ENCODE assay signal across 34 mouse cellular contexts in genomic region chr17:48341947-48342346, GRCm38 (mm10). TPM values are rescaled to one million over a fixed set of nuclear protein-coding genes. Genes with fewer than 3 reads are reported as not detected.
DNase-seq lines count a peak whose midpoint lies in the region; ATAC-seq and TF ChIP-seq lines count a peak whose summit lies in the region.
"Had no signal": no experiment of that assay in that cellular context is flagged by ENCODE, and none has a peak within 500 bp of the region (broad histone marks: within the 10 kb centered on the region; RNA-seq: fewer than 3 reads in every experiment).

No protein-coding gene starts in this region.

- 37% methylated on average over 3 of the region's 3 CpGs for WGBS in liver, embryonic 11.5 days
- WGBS in liver, embryonic 12.5 days (ENCODE audit: insufficient replicate concordance), result 19% methylated on average over 3 of the region's 3 CpGs
- 25% methylated on average over 3 of the region's 3 CpGs for WGBS in macrophage (ENCODE audit: missing documents)

- H3K9me3 ChIP-seq in liver, embryonic 11.5 days (ENCODE audit: control insufficient read depth, low read length), result no peaks in the 10 kb centered on the region
- no peaks in the 10 kb centered on the region for H3K9me3 ChIP-seq in MEL (replicated peaks; ENCODE audit: insufficient read depth, low read length)
- no peaks in the 10 kb centered on the region for H3K9me3 ChIP-seq in liver, embryonic 12.5 days (replicated peaks)
- H3K9me3 ChIP-seq: forebrain, embryonic 12.5 days; heart, embryonic 15.5 days; hindbrain, embryonic 13.5 days; kidney, embryonic 15.5 days; limb, embryonic 10.5 days; limb, embryonic 15.5 days had no signal

- H3K79me2 ChIP-seq in MEL (ENCODE audit: control insufficient read depth, insufficient read depth, low read length, poor library complexity), result no peaks in the 10 kb centered on the region
- H3K79me2 ChIP-seq in macrophage (ENCODE audit: inconsistent target), result peaks cover 11% of the 10 kb centered on the region

- H3K4me1 ChIP-seq in liver, embryonic 11.5 days (replicated peaks; ENCODE audit: control insufficient read depth, insufficient read depth, low read length), result no peaks in the 10 kb centered on the region; the same call in none of the 2 replicates
- H3K4me1 ChIP-seq in MEL (ENCODE audit: control insufficient read depth in 1 of 2, insufficient read depth in 2 of 2, low read length in 2 of 2), result peaks cover 5 to 17% of the 10 kb centered on the region in 2 experiments
- H3K4me1 ChIP-seq in liver, embryonic 12.5 days, result peaks cover 13% of the 10 kb centered on the region
- H3K4me1 ChIP-seq: forebrain, embryonic 12.5 days; heart, embryonic 15.5 days; hindbrain, embryonic 13.5 days; kidney, embryonic 15.5 days; limb, embryonic 10.5 days; limb, embryonic 15.5 days had no signal

- H3K4me2 ChIP-seq in liver, embryonic 11.5 days, result no peak overlapping the region
- H3K4me2 ChIP-seq in liver, embryonic 12.5 days, result no peak overlapping the region
- H3K4me2 ChIP-seq: forebrain, embryonic 12.5 days; heart, embryonic 15.5 days; hindbrain, embryonic 13.5 days; kidney, embryonic 15.5 days; limb, embryonic 15.5 days; lung, embryonic 14.5 days had no signal

- peak overlapping the region; percentile 44; the same call in 1 of the 2 replicates for H3K27ac ChIP-seq in liver, embryonic 11.5 days (ENCODE audit: low read depth, low read length)
- H3K27ac ChIP-seq in MEL (ENCODE audit: control insufficient read depth, low read depth, low read length) (peak overlapping the region; percentile 90), macrophage (peak overlapping the region; percentile 69)
- H3K27ac ChIP-seq in liver, embryonic 12.5 days, result peak overlapping the region; percentile 61; the same call in 1 of the 2 replicates
- H3K27ac ChIP-seq: forebrain, embryonic 12.5 days; heart, embryonic 15.5 days; hindbrain, embryonic 13.5 days; kidney, embryonic 15.5 days; limb, embryonic 10.5 days; limb, embryonic 15.5 days; stomach, postnatal 0 days had no signal

- no peak overlapping the region for H3K4me3 ChIP-seq in liver, embryonic 11.5 days (ENCODE audit: low read depth, low read length)
- H3K4me3 ChIP-seq in MEL (ENCODE audit: control insufficient read depth in 1 of 2, insufficient read depth in 1 of 2, low read depth in 2 of 2, low read length in 2 of 2) (0 out of 4 replicates have a peak overlapping the region, but pooled peaks of 1 of the 2 experiments have one; percentile 15), macrophage (ENCODE audit: inconsistent target) (no peak overlapping the region)
- H3K4me3 ChIP-seq in liver, embryonic 12.5 days, result no peak overlapping the region
- H3K4me3 ChIP-seq: erythroblast, embryonic 14.5 days; forebrain, embryonic 12.5 days; heart, embryonic 15.5 days; hindbrain, embryonic 13.5 days; kidney, embryonic 15.5 days; limb, embryonic 10.5 days; limb, embryonic 15.5 days had no signal

- no peak for TF ChIP-seq POLR2A in MEL (IDR thresholded peaks at IDR 0.05; ENCODE audit: control insufficient read depth in 1 of 2, insufficient read depth in 1 of 2, low read depth in 1 of 2, low read length in 2 of 2, poor library complexity in 1 of 2)

- no peak for TF ChIP-seq CTCF in MEL (IDR thresholded peaks at IDR 0.05 in 2 of 3, conservative IDR thresholded peaks at IDR 0.05 in 1 of 3; ENCODE audit: control insufficient read depth in 1 of 3, insufficient read depth in 1 of 3, low read depth in 2 of 3, low read length in 3 of 3, poor library complexity in 1 of 3, severe bottlenecking in 1 of 3)

- H3K9ac ChIP-seq in liver, embryonic 11.5 days (ENCODE audit: low read depth, low read length), result no peak overlapping the region
- peak overlapping the region; percentile 37 for H3K9ac ChIP-seq in MEL (ENCODE audit: control insufficient read depth, low read depth, low read length, poor library complexity, severe bottlenecking)
- H3K9ac ChIP-seq in liver, embryonic 12.5 days, result no peak overlapping the region
- H3K9ac ChIP-seq: forebrain, embryonic 12.5 days; forebrain, postnatal 0 days; heart, embryonic 15.5 days; hindbrain, embryonic 13.5 days; kidney, embryonic 15.5 days; limb, embryonic 15.5 days; lung, embryonic 14.5 days had no signal

- H3K36me3 ChIP-seq in liver, embryonic 11.5 days (ENCODE audit: control insufficient read depth, insufficient read depth, low read length), result no peaks in the 10 kb centered on the region
- peaks cover 0 to 10% of the 10 kb centered on the region in 2 experiments; a peak in 2 of 4 replicates for H3K36me3 ChIP-seq in MEL (ENCODE audit: control insufficient read depth in 1 of 2, insufficient read depth in 2 of 2, low read length in 2 of 2)
- no peaks in the 10 kb centered on the region for H3K36me3 ChIP-seq in liver, embryonic 12.5 days
- no peaks in the 10 kb centered on the region for H3K36me3 ChIP-seq in macrophage (ENCODE audit: inconsistent target)
- H3K36me3 ChIP-seq: forebrain, embryonic 12.5 days; heart, embryonic 15.5 days; hindbrain, embryonic 13.5 days; kidney, embryonic 15.5 days; limb, embryonic 10.5 days; limb, embryonic 15.5 days had no signal

- no peak; the same call in 1 of the 2 replicates for TF ChIP-seq RAD21 in MEL (IDR thresholded peaks at IDR 0.05; ENCODE audit: low read depth, low read length)

- peak; percentile 63 for ATAC-seq in liver, embryonic 11.5 days (replicated peaks; ENCODE audit: low FRiP score)
- peak; percentile 58 for ATAC-seq in liver, embryonic 12.5 days
- ATAC-seq: CD4-positive, CD25-positive, alpha-beta regulatory T cell, adult 4 months; forebrain, postnatal 0 days had no signal

- H3K27me3 ChIP-seq in liver, embryonic 11.5 days (replicated peaks; ENCODE audit: control insufficient read depth, insufficient read depth, low read length), result no peaks in the 10 kb centered on the region
- H3K27me3 ChIP-seq in MEL (ENCODE audit: control insufficient read depth in 1 of 2, insufficient read depth in 2 of 2, low read length in 2 of 2), result no peaks in the 10 kb centered on the region
- H3K27me3 ChIP-seq in liver, embryonic 12.5 days (replicated peaks), result no peaks in the 10 kb centered on the region
- H3K27me3 ChIP-seq: forebrain, embryonic 12.5 days; heart, embryonic 15.5 days; hindbrain, embryonic 13.5 days; kidney, embryonic 15.5 days; limb, embryonic 15.5 days had no signal

- TF ChIP-seq EP300 in MEL (IDR thresholded peaks at IDR 0.05; ENCODE audit: low read depth in 1 of 2, low read length in 2 of 2), result peak; percentile 94 to 95

- no peak for DNase-seq in liver, embryonic 11.5 days (ENCODE audit: low spot score)
- no peak for DNase-seq in liver
- DNase-seq in MEL (ENCODE audit: low read depth, low spot score), result peak; percentile 88
- DNase-seq in cerebellum, adult 8-10 months, result no peak
- no peak for DNase-seq in ovary, postnatal 36 days (ENCODE audit: low spot score)
- no peak for DNase-seq in layer of hippocampus, postnatal 25 days (ENCODE audit: extremely low spot score in 1 of 2, low spot score in 1 of 2)
- DNase-seq: adrenal gland, adult 8-10 months; cerebellum, adult 11-12 months; cerebellum, postnatal 10 days; forebrain, postnatal 0 days; gastrocnemius, postnatal 14 days; heart, postnatal 4 days; kidney, adult 18-20 months; layer of hippocampus, postnatal 36 days; lung, embryonic 14.5 days; lung, postnatal 14 days; midbrain, embryonic 14.5 days; retina, postnatal 1 day; thymus, adult 18-20 months; thymus, postnatal 25 days had no signal

RNA-seq across cellular contexts. Expression of gene Trem2, which starts 4.3 kb away (rescaled TPM):
- 3.5 and 4.7 TPM in 2 replicates for polyA plus RNA-seq in liver, embryonic 11.5 days (2014; fragmentation: Nextera tagmentation; extraction: Ambion mirVana)
- 0.04 and 0.26 TPM in 2 replicates for total RNA-seq in MEL (2012; rRNA removed)
- polyA plus RNA-seq in MEL (2012; ENCODE audit: insufficient read depth in 1 of 2, insufficient read length in 2 of 2, low read depth in 1 of 2, low replicate concordance in 2 of 2, missing spikeins in 1 of 2) (under 1 TPM in 1 of 2 experiments, not detected in 1; 0.26 TPM), macrophage (2018) (965 to 1,222 TPM (median 1,131 TPM) in 3 replicates)
- polyA plus RNA-seq in liver, embryonic 12.5 days (2016; fragmentation: Nextera tagmentation; extraction: Ambion mirVana), result 2.9 and 3.5 TPM in 2 replicates
- 100 to 1,000 TPM in 14 of 26 experiments, 10 to 100 TPM in 12; 29.1 to 515 (median 123) TPM for total RNA-seq in macrophage (2018; cell fraction: chromatin; rRNA removed)
- 1,000 to 10,000 TPM in 13 of 26 experiments, 100 to 1,000 TPM in 13; 304 to 1,510 (median 741) TPM for total RNA-seq in macrophage (2018; cell fraction: cytosol; rRNA removed)
- total RNA-seq in macrophage (2018; cell fraction: nucleus; rRNA removed), result 1,000 to 10,000 TPM in 6 of 26 experiments, 100 to 1,000 TPM in 20; 159 to 1,349 (median 465) TPM
- total RNA-seq in layer of hippocampus, postnatal 25 days (2021), result 10 to 100 TPM; 10.5 to 13.0 TPM
- polyA plus RNA-seq: CD4-positive, CD25-positive, alpha-beta regulatory T cell, adult 4 months had no signal

RNA-seq across cellular contexts. Expression of gene Treml1, which starts 17.8 kb away (rescaled TPM):
- 33.2 and 36.3 TPM in 2 replicates for polyA plus RNA-seq in liver, embryonic 11.5 days (2014; fragmentation: Nextera tagmentation; extraction: Ambion mirVana)
- total RNA-seq in MEL (2012; rRNA removed), result 0.69 and 0.96 TPM in 2 replicates
- polyA plus RNA-seq in MEL (2012; ENCODE audit: insufficient read depth in 1 of 2, insufficient read length in 2 of 2, low read depth in 1 of 2, low replicate concordance in 2 of 2, missing spikeins in 1 of 2), result 1 to 10 TPM in 1 of 2 experiments, not detected in 1; 1.7 TPM
- 29.4 and 36.2 TPM in 2 replicates for polyA plus RNA-seq in liver, embryonic 12.5 days (2016; fragmentation: Nextera tagmentation; extraction: Ambion mirVana)
- 10 to 100 TPM in 21 of 26 experiments, 1 to 10 TPM in 5; 2.8 to 59.7 (median 18.2) TPM for total RNA-seq in macrophage (2018; cell fraction: chromatin; rRNA removed)
- 1 to 10 TPM in 3 of 26 experiments, under 1 TPM in 20, not detected in 3; 0.18 to 2.1 (median 0.56) TPM for total RNA-seq in macrophage (2018; cell fraction: cytosol; rRNA removed)
- 10 to 100 TPM in 14 of 26 experiments, 1 to 10 TPM in 12; 1.4 to 39.3 (median 13.3) TPM for total RNA-seq in macrophage (2018; cell fraction: nucleus; rRNA removed)
- polyA plus RNA-seq in macrophage (2018), result 2.0 to 2.7 TPM (median 2.4 TPM) in 3 replicates
- total RNA-seq in layer of hippocampus, postnatal 25 days (2021), result not detected
- total RNA-seq: forebrain, postnatal 0 days; gastrocnemius, postnatal 14 days; layer of hippocampus, postnatal 36 days; monocyte, adult 5-6 weeks had no signal
- polyA plus RNA-seq: CD4-positive, CD25-positive, alpha-beta regulatory T cell, adult 4 months; forebrain, postnatal 0 days; neural tube, embryonic 14.5 days; stomach, postnatal 0 days had no signal

RNA-seq across cellular contexts. Expression of gene B430306N03Rik, which starts 26.0 kb away (rescaled TPM):
- 1.6 and 1.7 TPM in 2 replicates for polyA plus RNA-seq in liver, embryonic 11.5 days (2014; fragmentation: Nextera tagmentation; extraction: Ambion mirVana)
- 0.13 and 0.19 TPM in 2 replicates for total RNA-seq in MEL (2012; rRNA removed)
- polyA plus RNA-seq in MEL (2012; ENCODE audit: insufficient read depth in 1 of 2, insufficient read length in 2 of 2, low read depth in 1 of 2, low replicate concordance in 2 of 2, missing spikeins in 1 of 2), result under 1 TPM in 1 of 2 experiments, not detected in 1; 0.68 TPM
- polyA plus RNA-seq in liver, embryonic 12.5 days (2016; fragmentation: Nextera tagmentation; extraction: Ambion mirVana), result 1.4 and 2.0 TPM in 2 replicates
- 100 to 1,000 TPM in 1 of 26 experiments, 10 to 100 TPM in 23, 1 to 10 TPM in 2; 5.0 to 104 (median 38.2) TPM for total RNA-seq in macrophage (2018; cell fraction: chromatin; rRNA removed)
- 10 to 100 TPM in 25 of 26 experiments, 1 to 10 TPM in 1; 8.4 to 75.4 (median 35.8) TPM for total RNA-seq in macrophage (2018; cell fraction: cytosol; rRNA removed)
- total RNA-seq in macrophage (2018; cell fraction: nucleus; rRNA removed), result 100 to 1,000 TPM in 6 of 26 experiments, 10 to 100 TPM in 20; 14.3 to 189 (median 63.5) TPM
- 36.0 to 70.3 TPM (median 51.1 TPM) in 3 replicates for polyA plus RNA-seq in macrophage (2018)
- total RNA-seq in layer of hippocampus, postnatal 25 days (2021), result under 1 TPM in 1 of 2 experiments, not detected in 1; 0.12 TPM
- total RNA-seq: left cerebral cortex, postnatal 10 days had no signal
- polyA plus RNA-seq: forebrain, embryonic 12.5 days; limb, embryonic 10.5 days; neural tube, embryonic 14.5 days had no signal

RNA-seq across cellular contexts. Expression of gene Treml2, which starts 42.6 kb away (rescaled TPM):
- polyA plus RNA-seq in liver, embryonic 11.5 days (2014; fragmentation: Nextera tagmentation; extraction: Ambion mirVana), result 3.9 and 4.8 TPM in 2 replicates
- 21.5 and 27.7 TPM in 2 replicates for total RNA-seq in MEL (2012; rRNA removed)
- polyA plus RNA-seq in MEL (2012; ENCODE audit: insufficient read depth in 1 of 2, insufficient read length in 2 of 2, low read depth in 1 of 2, low replicate concordance in 2 of 2, missing spikeins in 1 of 2), result 10 to 100 TPM in 1 of 2 experiments, not detected in 1; 52.7 TPM
- 6.3 and 7.5 TPM in 2 replicates for polyA plus RNA-seq in liver, embryonic 12.5 days (2016; fragmentation: Nextera tagmentation; extraction: Ambion mirVana)
- total RNA-seq in macrophage (2018; cell fraction: chromatin; rRNA removed), result 10 to 100 TPM in 8 of 26 experiments, 1 to 10 TPM in 18; 1.0 to 22.0 (median 6.9) TPM
- total RNA-seq in macrophage (2018; cell fraction: cytosol; rRNA removed), result 10 to 100 TPM in 22 of 26 experiments, 1 to 10 TPM in 4; 7.6 to 58.7 (median 25.9) TPM
- 10 to 100 TPM in 18 of 26 experiments, 1 to 10 TPM in 8; 5.2 to 57.1 (median 22.5) TPM for total RNA-seq in macrophage (2018; cell fraction: nucleus; rRNA removed)
- 10.8 to 16.6 TPM (median 14.5 TPM) in 3 replicates for polyA plus RNA-seq in macrophage (2018)
- under 1 TPM; 0.15 to 0.40 TPM for total RNA-seq in layer of hippocampus, postnatal 25 days (2021)

Comparison
In these comparisons a context has a peak if more than half of its experiments do, and no peak if none do; other contexts are left out.
1. RNA of gene Trem2, which starts 4.3 kb away (polyA plus RNA-seq): 965 to 1,222 TPM in macrophage; 3.5 to 4.7 TPM in liver, embryonic 11.5 days, 2.9 to 3.5 TPM in liver, embryonic 12.5 days and 0.26 TPM in MEL; every median in the first group is over 100 times any median in the second.
2. RNA of gene B430306N03Rik, which starts 26.0 kb away (polyA plus RNA-seq): 36.0 to 70.3 TPM in macrophage; 1.6 to 1.7 TPM in liver, embryonic 11.5 days, 1.4 to 2.0 TPM in liver, embryonic 12.5 days and 0.68 TPM in MEL; every median in the first group is over 10 times any median in the second.
3. Peak in every context shown above with its lines, with median percentiles within 50 percentile points of each other: H3K27ac ChIP-seq.